Mouse (Mus musculus) megakaryocyte, embryonic 14.5 days (primary cell): Measurements from ENCODE around the gene Ncoa7.

ENCODE experiments used
- FLI1 ChIP-seq: IDR thresholded peaks from 2 replicates; pipeline ENCODE4 v1.6.1; 2012; ENCODE audit warnings: low read length, inconsistent platforms, mixed read lengths
- GATA1 ChIP-seq: IDR thresholded peaks from 3 replicates; pipeline ENCODE4 v1.6.1; 2012; ENCODE audit warnings: mixed read lengths, low read length, inconsistent platforms, borderline replicate concordance

DNA sequence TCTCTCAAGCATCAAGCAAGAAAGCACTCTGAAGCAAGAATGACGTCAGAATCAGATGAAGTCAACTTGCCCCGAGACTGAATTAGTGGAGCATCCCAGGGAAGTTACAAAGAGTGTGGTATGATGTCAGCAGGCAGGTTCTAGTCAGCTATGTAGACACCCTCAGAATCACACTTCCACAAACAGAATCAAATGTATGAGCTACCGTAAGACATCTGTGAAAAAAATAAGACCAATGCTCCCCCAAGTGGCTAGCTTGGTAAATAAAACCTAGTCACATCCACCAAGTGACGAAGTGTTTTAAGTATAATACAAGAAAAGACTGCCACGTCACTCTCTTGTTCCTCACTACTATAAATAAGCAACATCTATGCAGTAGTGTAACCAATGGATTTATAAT, 216.1 kb downstream of the Ncoa7 start:
- no peak for TF ChIP-seq GATA1
- TF ChIP-seq FLI1 = no peak
